Mouse (Mus musculus) midbrain, postnatal 0 days (tissue): ENCODE measurements around the gene Sept11. TPM values are rescaled to one million over a fixed set of nuclear protein-coding genes. Genes with fewer than 3 reads are reported as not detected.
A peak's percentile ranks its signal among the peaks of the same experiment; 100 is the strongest.

ENCODE experiments used
- ATAC-seq: fragments of 200-750 bp; cut with Nextera tagmentation; 2 replicates; pipeline ENCODE4 v1.8.0; 2017; ENCODE audit warnings: moderate number of reproducible peaks, mild to moderate bottlenecking, moderate TSS enrichment, moderate library complexity; ENCODE audit not compliant: low FRiP score
- DNase-seq: peaks from one replicate; pipeline ENCODE4 v3.0.0-alpha.2; 2015; ENCODE audit warnings: low spot score
- H3K27ac ChIP-seq: fragments of 300-500 bp; sonication (generic); 2 replicates; pipeline ENCODE4 v1.5.1; 2014; ENCODE audit warnings: low read depth, mild to moderate bottlenecking, low read length, mixed read lengths
- H3K27me3 ChIP-seq: fragments of 300-500 bp; sonication (generic); 2 replicates; pipeline ENCODE4 v1.6.1; 2014; ENCODE audit warnings: low read length, control low read depth, mixed read lengths; ENCODE audit not compliant: insufficient read depth
- H3K36me3 ChIP-seq: fragments of 300-500 bp; sonication (generic); 2 replicates; pipeline ENCODE4 v1.6.1; 2014; ENCODE audit warnings: low read length, control low read depth, mixed read lengths; ENCODE audit not compliant: insufficient read depth
- H3K4me1 ChIP-seq: fragments of 300-500 bp; sonication (generic); 2 replicates; pipeline ENCODE4 v1.6.1; 2014; ENCODE audit warnings: mild to moderate bottlenecking, control low read depth, antibody characterized with exemption, low read length, mixed read lengths; ENCODE audit not compliant: insufficient read depth
- H3K4me2 ChIP-seq: fragments of 300-500 bp; sonication (generic); 2 replicates; pipeline ENCODE4 v1.6.1; 2014; ENCODE audit warnings: low read depth, mild to moderate bottlenecking, low read length, mixed read lengths; ENCODE audit not compliant: poor library complexity, severe bottlenecking
- H3K4me3 ChIP-seq: fragments of 300-500 bp; sonication (generic); 2 replicates; pipeline ENCODE4 v1.5.1; 2014; ENCODE audit warnings: low read depth, mild to moderate bottlenecking, low read length, moderate library complexity
- H3K9ac ChIP-seq: fragments of 300-500 bp; sonication (generic); replicated peaks from 2 replicates; pipeline ENCODE4 v1.6.1; 2014; ENCODE audit warnings: mild to moderate bottlenecking, low read length, moderate library complexity, mixed read lengths; ENCODE audit not compliant: poor library complexity, severe bottlenecking
- H3K9me3 ChIP-seq: fragments of 300-500 bp; sonication (generic); 2 replicates; pipeline ENCODE4 v1.6.1; 2016; ENCODE audit warnings: low read length, control low read depth
- CTCF ChIP-seq: IDR thresholded peaks from 2 replicates; pipeline ENCODE4 v1.5.1; 2016; ENCODE audit warnings: antibody characterized with exemption, mild to moderate bottlenecking
- WGBS: fragments of 180-500 bp; shearing (Covaris S2); extraction: QIAGEN DNeasy Blood & Tissue Kit; methylation state at CpG from one replicate; pipeline ENCODE4 v1.1.7; 2014; 5-methylcytosine and 5-hydroxymethylcytosine counted together
- polyA plus RNA-seq: library from polyadenylated mRNA; unstranded; fragments of >200 nt; fragmentation: Nextera tagmentation; extraction: Ambion mirVana; gene quantifications from 2 replicates; pipeline ENCODE4 v1.2.1, GENCODE M21; 2015
- total RNA-seq: library from RNA; depleted of rRNA; stranded (reverse); fragments of >200 nt; gene quantifications from 2 replicates; pipeline ENCODE4 v1.2.3, GENCODE M21; 2014

The Sept11 gene
- total and polyA plus RNA-seq, 2 experiments from 2014 or later: 95.9 to 96.0 TPM

- H3K4me3 ChIP-seq: no peak overlapping the region
- DNase-seq (no peak), ATAC-seq (no peak)
- no peaks in the 10 kb centered on the region for H3K36me3 ChIP-seq
- no peaks in the 10 kb centered on the region for H3K27me3 ChIP-seq
- H3K4me2 ChIP-seq: no peak overlapping the region
- H3K9ac ChIP-seq: no peak overlapping the region
- H3K9me3 ChIP-seq: no peaks in the 10 kb centered on the region
- TF ChIP-seq CTCF: no peak
- no peaks in the 10 kb centered on the region; the same call in none of the 2 replicates for H3K4me1 ChIP-seq
- WGBS: 17% methylated on average over 4 of the region's 4 CpGs
- H3K27ac ChIP-seq: 0 out of 2 replicates have a peak overlapping the region, but pooled peaks have one; percentile 38
Measured at GRCm38 (mm10) chr5:93126930-93127562, 33.8 kb downstream of the Sept11 start.

GRCm38 (mm10) chr5:93127722-93128121 is 34.5 kb downstream of the Sept11 start:
- 0 out of 2 replicates have a peak overlapping the region, but pooled peaks have one; percentile 38 for H3K27ac ChIP-seq
- H3K9me3 ChIP-seq: no peaks in the 10 kb centered on the region
- no peak overlapping the region for H3K9ac ChIP-seq
- no peaks in the 10 kb centered on the region for H3K36me3 ChIP-seq
- WGBS: 11% methylated on average over 3 of the region's 3 CpGs
- H3K4me3 ChIP-seq: no peak overlapping the region
- no peak for TF ChIP-seq CTCF
- no peak overlapping the region for H3K4me2 ChIP-seq
- H3K27me3 ChIP-seq: no peaks in the 10 kb centered on the region
- DNase-seq (peak; percentile 21), ATAC-seq (no peak)
- no peaks in the 10 kb centered on the region; the same call in none of the 2 replicates for H3K4me1 ChIP-seq

- Histone ChIP-seq H3K4me2 (no peak overlapping the region), H3K9me3 (no peaks in the 10 kb centered on the region), H3K4me3 (no peak overlapping the region), H3K36me3 (no peaks in the 10 kb centered on the region), H3K27ac (no peak overlapping the region), H3K4me1 (peaks cover 2% of the 10 kb centered on the region), H3K27me3 (no peaks in the 10 kb centered on the region), H3K9ac (no peak overlapping the region)
- no peak for TF ChIP-seq CTCF
- ATAC-seq: no peak
- DNase-seq: no peak
- WGBS: 85% methylated on average over 3 of the region's 3 CpGs
Measured at GRCm38 (mm10) chr5:93128765-93129164, 35.5 kb downstream of the Sept11 start.

- Histone ChIP-seq H3K4me3 (no peak overlapping the region), H3K27ac (no peak overlapping the region)
- DNase-seq: no peak
Measured at GRCm38 (mm10) chr5:93129953-93130352, 36.7 kb downstream of the Sept11 start.

GRCm38 (mm10) chr5:93131401-93131800 is 38.2 kb downstream of the Sept11 start:
- no peak overlapping the region for H3K27ac ChIP-seq
- H3K4me1 ChIP-seq: peaks cover 4% of the 10 kb centered on the region
- no peak overlapping the region for H3K4me3 ChIP-seq
- no peak for TF ChIP-seq CTCF
- no peak for DNase-seq
- WGBS: 45% methylated on average over 4 of the region's 4 CpGs
- ATAC-seq: no peak
- no peak overlapping the region for H3K9ac ChIP-seq
- H3K9me3 ChIP-seq: no peaks in the 10 kb centered on the region
- H3K4me2 ChIP-seq: no peak overlapping the region
- no peaks in the 10 kb centered on the region for H3K36me3 ChIP-seq
- no peaks in the 10 kb centered on the region for H3K27me3 ChIP-seq

More at GRCm38 (mm10) chr5:93129953-93130352, 36.7 kb downstream of the Sept11 start:
- peaks cover 4% of the 10 kb centered on the region for H3K4me1 ChIP-seq
- no peak for ATAC-seq
- H3K4me2 ChIP-seq: no peak overlapping the region
- H3K9me3 ChIP-seq: no peaks in the 10 kb centered on the region
- 28% methylated on average over 4 of the region's 4 CpGs for WGBS
- no peak overlapping the region for H3K9ac ChIP-seq
- TF ChIP-seq CTCF: no peak
- H3K27me3 ChIP-seq: no peaks in the 10 kb centered on the region
- no peaks in the 10 kb centered on the region for H3K36me3 ChIP-seq

GRCm38 (mm10) chr5:93133445-93134244 is 40.4 kb downstream of the Sept11 start:
- no peak overlapping the region for H3K9ac ChIP-seq
- H3K9me3 ChIP-seq: no peaks in the 10 kb centered on the region
- peak overlapping the region; percentile 28 for H3K4me2 ChIP-seq
- H3K4me1 ChIP-seq: peaks cover 4% of the 10 kb centered on the region; the same call in 1 of the 2 replicates
- no peak overlapping the region for H3K4me3 ChIP-seq
- no peak for DNase-seq
- no peak for ATAC-seq
- no peaks in the 10 kb centered on the region for H3K36me3 ChIP-seq
- TF ChIP-seq CTCF: no peak
- no peaks in the 10 kb centered on the region for H3K27me3 ChIP-seq
- WGBS: 13% methylated on average over 10 of the region's 10 CpGs
- peak overlapping the region; percentile 32 for H3K27ac ChIP-seq
